In the genomic region with DNA sequence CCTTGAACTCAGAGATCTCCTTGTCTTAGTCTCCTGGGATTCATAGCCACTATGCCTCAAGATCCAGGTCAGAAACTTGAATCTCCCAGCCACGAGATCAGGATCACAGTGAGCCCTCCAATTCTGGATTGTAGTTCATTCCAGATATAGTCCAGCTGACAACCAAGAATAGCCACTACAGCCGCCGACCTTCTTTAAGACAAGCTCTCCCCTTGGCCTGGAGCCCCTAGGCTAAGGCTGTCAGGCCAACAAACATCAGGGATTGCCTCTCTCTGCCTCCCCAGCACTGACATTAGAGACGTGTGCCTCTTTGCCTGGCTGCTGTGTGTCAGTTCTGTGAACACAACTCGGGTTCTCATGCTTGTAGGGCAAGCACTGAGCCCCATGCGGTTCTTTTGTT, we compare ENCODE assay signal across 8 mouse cellular contexts. TPM values are rescaled to one million over a fixed set of nuclear protein-coding genes. Genes with fewer than 3 reads are reported as not detected.
A peak's percentile ranks its signal among the peaks of the same experiment; 100 is the strongest.
DNase-seq lines count a peak whose midpoint lies in the region; ATAC-seq lines count a peak whose summit lies in the region.

No protein-coding gene starts in this region.

- peak overlapping the region; percentile 78; the same call in 1 of the 2 replicates for H3K9ac ChIP-seq in heart, embryonic 12.5 days
- peak overlapping the region; percentile 34; the same call in 1 of the 2 replicates for H3K9ac ChIP-seq in heart, embryonic 16.5 days (ENCODE audit: low read length)
- no peak overlapping the region for H3K9ac ChIP-seq in liver, embryonic 15.5 days

- no peak for DNase-seq in heart, postnatal 25 days (ENCODE audit: low spot score)
- DNase-seq in cerebellum, adult 9-11 months, result peak; percentile 39
- DNase-seq in thymus, adult 18-20 months, result no peak
- no peak for DNase-seq in adrenal gland, postnatal 36 days
- DNase-seq in T-cell, adult 2 months (ENCODE audit: low spot score), result no peak

- intact Hi-C loops in heart, postnatal 25 days (cut with DNase I), result loop anchor here (5.0 kb wide), 1 partner anchor 112 kb away; the partner anchor contains the start of gene Ndufb4

- H3K27ac ChIP-seq in heart, embryonic 12.5 days (ENCODE audit: poor library complexity, severe bottlenecking), result peak overlapping the region; percentile 93
- H3K27ac ChIP-seq in heart, embryonic 16.5 days (ENCODE audit: low read length), result peak overlapping the region; percentile 94
- no peak overlapping the region for H3K27ac ChIP-seq in liver, embryonic 15.5 days (replicated peaks)

- no peaks in the 10 kb centered on the region for H3K9me3 ChIP-seq in heart, embryonic 12.5 days (replicated peaks)
- H3K9me3 ChIP-seq in heart, embryonic 16.5 days (replicated peaks; ENCODE audit: control insufficient read depth, low read length), result no peaks in the 10 kb centered on the region
- H3K9me3 ChIP-seq in liver, embryonic 15.5 days (replicated peaks), result no peaks in the 10 kb centered on the region

- 65% methylated on average over 6 of the region's 6 CpGs for WGBS in heart, embryonic 12.5 days
- 68% methylated on average over 6 of the region's 6 CpGs for WGBS in heart, embryonic 16.5 days
- 73% methylated on average over 6 of the region's 6 CpGs for WGBS in liver, embryonic 15.5 days (ENCODE audit: insufficient replicate concordance)

- H3K4me3 ChIP-seq in heart, embryonic 12.5 days, result peak overlapping the region; percentile 97
- H3K4me3 ChIP-seq in heart, embryonic 16.5 days (ENCODE audit: low read length), result peak overlapping the region; percentile 98
- H3K4me3 ChIP-seq in liver, embryonic 15.5 days (replicated peaks), result peak overlapping the region; percentile 81

- peaks cover 24% of the 10 kb centered on the region for H3K4me1 ChIP-seq in heart, embryonic 12.5 days (replicated peaks)
- H3K4me1 ChIP-seq in heart, embryonic 16.5 days (ENCODE audit: control insufficient read depth, insufficient read depth, low read length), result peaks cover 16% of the 10 kb centered on the region
- peaks cover 20% of the 10 kb centered on the region for H3K4me1 ChIP-seq in liver, embryonic 15.5 days (replicated peaks)

- no peak for ATAC-seq in heart, embryonic 12.5 days (ENCODE audit: insufficient number of reproducible peaks, low FRiP score)
- no peak for ATAC-seq in heart, embryonic 16.5 days (replicated peaks; ENCODE audit: extremely low read depth, insufficient read depth, low FRiP score)
- ATAC-seq in liver, embryonic 15.5 days (ENCODE audit: insufficient read depth), result no peak

- peaks cover 21% of the 10 kb centered on the region for H3K36me3 ChIP-seq in heart, embryonic 12.5 days
- H3K36me3 ChIP-seq in heart, embryonic 16.5 days (ENCODE audit: control insufficient read depth, insufficient read depth), result peaks cover 14% of the 10 kb centered on the region; the same call in 1 of the 2 replicates
- H3K36me3 ChIP-seq in liver, embryonic 15.5 days (replicated peaks), result peaks cover 6% of the 10 kb centered on the region; the same call in 1 of the 2 replicates

- H3K4me2 ChIP-seq in heart, embryonic 12.5 days, result peak overlapping the region; percentile 67
- H3K4me2 ChIP-seq in heart, embryonic 16.5 days (ENCODE audit: low read depth, low read length), result peak overlapping the region; percentile 71
- peak overlapping the region; percentile 94 for H3K4me2 ChIP-seq in liver, embryonic 15.5 days

- H3K27me3 ChIP-seq in heart, embryonic 12.5 days (replicated peaks), result no peaks in the 10 kb centered on the region
- no peaks in the 10 kb centered on the region for H3K27me3 ChIP-seq in heart, embryonic 16.5 days (ENCODE audit: control insufficient read depth, insufficient read depth, low read length)
- no peaks in the 10 kb centered on the region for H3K27me3 ChIP-seq in liver, embryonic 15.5 days

RNA-seq across cellular contexts. Expression of gene Rabl3, which starts 1.1 kb away (rescaled TPM):
- polyA plus RNA-seq in heart, embryonic 12.5 days (2016; fragmentation: Nextera tagmentation; extraction: Ambion mirVana), result 33.8 and 34.5 TPM in 2 replicates
- 1 to 10 TPM; 5.8 to 6.0 TPM for total RNA-seq in heart, postnatal 25 days (2021)
- polyA plus RNA-seq in heart, embryonic 16.5 days (2015; fragmentation: Nextera tagmentation; extraction: Ambion mirVana), result 19.9 and 20.4 TPM in 2 replicates
- polyA plus RNA-seq in liver, embryonic 15.5 days (2015; fragmentation: Nextera tagmentation; extraction: Ambion mirVana), result 12.8 and 13.7 TPM in 2 replicates
- 1 to 10 TPM; 8.4 to 9.3 TPM for total RNA-seq in adrenal gland, postnatal 36 days (2021)

RNA-seq across cellular contexts. Expression of gene Gtf2e1, which starts 1.2 kb away (rescaled TPM):
- polyA plus RNA-seq in heart, embryonic 12.5 days (2016; fragmentation: Nextera tagmentation; extraction: Ambion mirVana), result 25.9 and 28.5 TPM in 2 replicates
- total RNA-seq in heart, postnatal 25 days (2021), result 1 to 10 TPM; 6.4 to 6.5 TPM
- 18.0 and 20.9 TPM in 2 replicates for polyA plus RNA-seq in heart, embryonic 16.5 days (2015; fragmentation: Nextera tagmentation; extraction: Ambion mirVana)
- 7.3 and 7.6 TPM in 2 replicates for polyA plus RNA-seq in liver, embryonic 15.5 days (2015; fragmentation: Nextera tagmentation; extraction: Ambion mirVana)
- 10 to 100 TPM; 14.8 to 15.9 TPM for total RNA-seq in adrenal gland, postnatal 36 days (2021)

RNA-seq across cellular contexts. Expression of gene Hgd, which starts 39.2 kb away (rescaled TPM):
- 0.43 and 0.49 TPM in 2 replicates for polyA plus RNA-seq in heart, embryonic 12.5 days (2016; fragmentation: Nextera tagmentation; extraction: Ambion mirVana)
- not detected for total RNA-seq in heart, postnatal 25 days (2021)
- polyA plus RNA-seq in heart, embryonic 16.5 days (2015; fragmentation: Nextera tagmentation; extraction: Ambion mirVana), result 0.26 and 0.32 TPM in 2 replicates
- 42.0 and 46.9 TPM in 2 replicates for polyA plus RNA-seq in liver, embryonic 15.5 days (2015; fragmentation: Nextera tagmentation; extraction: Ambion mirVana)
- total RNA-seq in adrenal gland, postnatal 36 days (2021), result 1 to 10 TPM in 1 of 2 experiments, not detected in 1; 1.1 TPM

Comparison
In these comparisons a context has a peak if more than half of its experiments do, and no peak if none do; other contexts are left out.
1. RNA of gene Hgd, which starts 39.2 kb away (polyA plus RNA-seq): 42.0 to 46.9 TPM in liver, embryonic 15.5 days; 0.43 to 0.49 TPM in heart, embryonic 12.5 days and 0.26 to 0.32 TPM in heart, embryonic 16.5 days; every median in the first group is over 10 times any median in the second.
2. Peak in every context shown above with its lines, with median percentiles within 50 percentile points of each other: H3K4me2 ChIP-seq and H3K4me3 ChIP-seq.